Mouse (Mus musculus) urinary bladder, postnatal 36 days (tissue): ENCODE measurements around the gene Apbb2.

Experiments used
- DNase-seq, 2 experiments: peaks; one replicate each; pipeline ENCODE4 v3.0.0; 2022; ENCODE audit warnings: low spot score in 2 of 2, mixed read lengths in 1 of 2

The Apbb2 gene

GRCm38 (mm10) chr5:66518411-66519006, 100.1 kb downstream of the Apbb2 start:
- no peak for DNase-seq

- DNase-seq = no peak
These were observed 101.1 kb downstream of the Apbb2 start for GRCm38 (mm10) chr5:66517503-66517902.

- DNase-seq = no peak
These were observed 102.3 kb downstream of the Apbb2 start for GRCm38 (mm10) chr5:66516311-66516710.

GRCm38 (mm10) chr5:66515271-66515670, 103.3 kb downstream of the Apbb2 start:
- DNase-seq = no peak

GRCm38 (mm10) chr5:66514659-66515058, 103.9 kb downstream of the Apbb2 start:
- DNase-seq = no peak

GRCm38 (mm10) chr5:66513412-66513811, 105.2 kb downstream of the Apbb2 start:
- no peak for DNase-seq

GRCm38 (mm10) chr5:66512519-66512918, 106.1 kb downstream of the Apbb2 start:
- DNase-seq = no peak

GRCm38 (mm10) chr5:66510716-66511115, 107.9 kb downstream of the Apbb2 start:
- DNase-seq = no peak

GRCm38 (mm10) chr5:66509151-66509550, 109.4 kb downstream of the Apbb2 start:
- no peak for DNase-seq

GRCm38 (mm10) chr5:66505578-66505977, 113.0 kb downstream of the Apbb2 start:
- no peak for DNase-seq

GRCm38 (mm10) chr5:66505071-66505470, 113.5 kb downstream of the Apbb2 start:
- no peak for DNase-seq

GRCm38 (mm10) chr5:66504434-66504747, 114.2 kb downstream of the Apbb2 start:
- no peak for DNase-seq

GRCm38 (mm10) chr5:66503557-66504433, 114.8 kb downstream of the Apbb2 start:
- no peak for DNase-seq

- no peak for DNase-seq
These were observed 115.6 kb downstream of the Apbb2 start for GRCm38 (mm10) chr5:66503033-66503432.

- DNase-seq = no peak
These were observed 119.0 kb downstream of the Apbb2 start for GRCm38 (mm10) chr5:66499621-66500020.

- no peak for DNase-seq
These were observed 120.4 kb downstream of the Apbb2 start for GRCm38 (mm10) chr5:66498140-66498539.

- no peak for DNase-seq
These were observed 121.0 kb downstream of the Apbb2 start for GRCm38 (mm10) chr5:66497479-66498087.

GRCm38 (mm10) chr5:66496881-66497360, 121.7 kb downstream of the Apbb2 start:
- no peak for DNase-seq

GRCm38 (mm10) chr5:66494651-66495050, 123.9 kb downstream of the Apbb2 start:
- no peak for DNase-seq

- no peak for DNase-seq
These were observed 126.0 kb downstream of the Apbb2 start for GRCm38 (mm10) chr5:66492563-66492960.

- no peak for DNase-seq
These were observed 126.5 kb downstream of the Apbb2 start for GRCm38 (mm10) chr5:66491907-66492562.

GRCm38 (mm10) chr5:66486028-66486427, 132.6 kb downstream of the Apbb2 start:
- no peak for DNase-seq
